Mouse (Mus musculus): Measurements from ENCODE around the gene Wipf1. TPM values are rescaled to one million over a fixed set of nuclear protein-coding genes. Genes with fewer than 3 reads are reported as not detected.
A peak's percentile ranks its signal among the peaks of the same experiment; 100 is the strongest.

The Wipf1 gene
- total RNA-seq, 2 experiments from 2014 or later = 9.8 to 10.4 TPM

- no peak for DNase-seq (ENCODE audit: extremely low spot score in 1 of 2, low spot score in 1 of 2)
Observed at GRCm38 (mm10) chr2:73450172-73450715, 79.3 kb downstream of the Wipf1 start.

- DNase-seq (ENCODE audit: extremely low spot score in 1 of 2, low spot score in 1 of 2) = no peak
Observed at GRCm38 (mm10) chr2:73443985-73444384, 85.5 kb downstream of the Wipf1 start.

GRCm38 (mm10) chr2:73442015-73442414, 87.5 kb downstream of the Wipf1 start:
- no peak for DNase-seq (ENCODE audit: extremely low spot score in 1 of 2, low spot score in 1 of 2)

- no peak for DNase-seq (ENCODE audit: extremely low spot score in 1 of 2, low spot score in 1 of 2)
Observed at GRCm38 (mm10) chr2:73440319-73440718, 89.2 kb downstream of the Wipf1 start.

GRCm38 (mm10) chr2:73436976-73437375, 92.6 kb downstream of the Wipf1 start:
- DNase-seq (ENCODE audit: extremely low spot score in 1 of 2, low spot score in 1 of 2) = no peak

- DNase-seq (ENCODE audit: extremely low spot score in 1 of 2, low spot score in 1 of 2) = no peak
Observed at GRCm38 (mm10) chr2:73435847-73436246, 93.7 kb downstream of the Wipf1 start.

GRCm38 (mm10) chr2:73431959-73432396, 97.6 kb downstream of the Wipf1 start:
- DNase-seq (ENCODE audit: extremely low spot score in 1 of 2, low spot score in 1 of 2) = no peak

GRCm38 (mm10) chr2:73428803-73429468, 100.6 kb downstream of the Wipf1 start:
- no peak for DNase-seq (ENCODE audit: extremely low spot score in 1 of 2, low spot score in 1 of 2)

GRCm38 (mm10) chr2:73427293-73427692, 102.2 kb downstream of the Wipf1 start:
- no peak for DNase-seq (ENCODE audit: extremely low spot score in 1 of 2, low spot score in 1 of 2)

- no peak for DNase-seq (ENCODE audit: extremely low spot score in 1 of 2, low spot score in 1 of 2)
Observed at GRCm38 (mm10) chr2:73425822-73426221, 103.7 kb downstream of the Wipf1 start.

GRCm38 (mm10) chr2:73419730-73420129, 109.8 kb downstream of the Wipf1 start:
- no peak for DNase-seq (ENCODE audit: extremely low spot score in 1 of 2, low spot score in 1 of 2)

- DNase-seq (ENCODE audit: extremely low spot score in 1 of 2, low spot score in 1 of 2) = peak in 1 of 2 experiments; percentile 30
Observed at GRCm38 (mm10) chr2:73419285-73419684, 110.2 kb downstream of the Wipf1 start.

GRCm38 (mm10) chr2:73415892-73416291, 113.6 kb downstream of the Wipf1 start:
- DNase-seq (ENCODE audit: extremely low spot score in 1 of 2, low spot score in 1 of 2) = no peak

GRCm38 (mm10) chr2:73410076-73410475, 119.5 kb downstream of the Wipf1 start:
- no peak for DNase-seq (ENCODE audit: extremely low spot score in 1 of 2, low spot score in 1 of 2)

- no peak for DNase-seq (ENCODE audit: extremely low spot score in 1 of 2, low spot score in 1 of 2)
Observed at GRCm38 (mm10) chr2:73407662-73408061, 121.9 kb downstream of the Wipf1 start.

- DNase-seq (ENCODE audit: extremely low spot score in 1 of 2, low spot score in 1 of 2) = no peak
Observed at GRCm38 (mm10) chr2:73406336-73406915, 123.1 kb downstream of the Wipf1 start.

GRCm38 (mm10) chr2:73404980-73405379, 124.6 kb downstream of the Wipf1 start:
- no peak for DNase-seq (ENCODE audit: extremely low spot score in 1 of 2, low spot score in 1 of 2)

- no peak for DNase-seq (ENCODE audit: extremely low spot score in 1 of 2, low spot score in 1 of 2)
Observed at GRCm38 (mm10) chr2:73404442-73404841, 125.1 kb downstream of the Wipf1 start.

- DNase-seq (ENCODE audit: extremely low spot score in 1 of 2, low spot score in 1 of 2) = no peak
Observed at GRCm38 (mm10) chr2:73403385-73404013, 126.0 kb downstream of the Wipf1 start.

GRCm38 (mm10) chr2:73401689-73402088, 127.8 kb downstream of the Wipf1 start:
- DNase-seq (ENCODE audit: extremely low spot score in 1 of 2, low spot score in 1 of 2) = no peak

GRCm38 (mm10) chr2:73397476-73397875, 132.1 kb downstream of the Wipf1 start:
- DNase-seq (ENCODE audit: extremely low spot score in 1 of 2, low spot score in 1 of 2) = no peak
